Mouse (Mus musculus) stomach, postnatal 0 days (tissue): ENCODE data around the gene Ccn2.

Experiments
- CTCF ChIP-seq: IDR thresholded peaks from 2 replicates; pipeline ENCODE4 v1.5.1; 2016; ENCODE audit warnings: antibody characterized with exemption, low read depth, mild to moderate bottlenecking, moderate library complexity
- EP300 ChIP-seq: optimal IDR thresholded peaks from 2 replicates; pipeline ENCODE3; 2016; ENCODE audit warnings: antibody characterized with exemption

DNA sequence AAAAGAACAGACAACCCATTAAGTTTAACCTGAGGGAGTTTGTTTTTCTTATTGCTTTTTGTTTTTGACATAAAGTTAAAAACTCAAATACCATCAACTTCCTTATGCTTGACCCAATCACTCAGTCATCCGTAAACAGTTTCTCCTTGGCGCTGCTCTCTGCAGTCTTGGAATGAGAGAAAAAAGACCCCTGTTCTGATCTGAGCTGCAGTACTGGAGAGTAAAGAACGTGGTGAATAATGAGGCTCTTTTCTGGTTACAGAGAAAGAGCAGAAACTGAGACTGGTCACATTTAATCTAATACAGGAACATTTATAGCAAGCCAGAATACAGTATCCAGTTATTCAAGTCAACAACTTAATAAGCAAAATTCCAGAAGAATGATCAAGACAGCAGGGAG lies 21.8 kb upstream of the Ccn2 start:
- TF ChIP-seq CTCF (no peak), EP300 (no peak)
